Mouse (Mus musculus): ENCODE measurements at regions not wholly inside any gene's neighbourhood (a gene's known extent, or its start where the extent isn't known, plus 50 kb on each side); places are given as distances from the start of the nearest gene placed in this dataset.

GRCm38 (mm10) chr3:37789711-37790110 is 65.4 kb upstream of the Gm5148 start:
- H3K9me3 ChIP-seq: no peaks in the 10 kb centered on the region
- DNase-seq (ENCODE audit: extremely low spot score, low spot score): no peak
- peaks cover 13% of the 10 kb centered on the region; the same call in 1 of the 2 replicates for H3K4me1 ChIP-seq
- no peaks in the 10 kb centered on the region for H3K36me3 ChIP-seq (replicated peaks)
- H3K4me3 ChIP-seq: no peak overlapping the region
- H3K27ac ChIP-seq: no peak overlapping the region
- 72% methylated on average over 7 of the region's 7 CpGs for WGBS
- H3K27me3 ChIP-seq (ENCODE audit: poor library complexity, severe bottlenecking): peaks cover 11% of the 10 kb centered on the region

GRCm38 (mm10) chr3:37789143-37789697 is 64.9 kb upstream of the Gm5148 start:
- Histone ChIP-seq H3K27me3 (ENCODE audit: poor library complexity, severe bottlenecking) (peaks cover 11% of the 10 kb centered on the region), H3K27ac (0 out of 2 replicates have a peak overlapping the region, but pooled peaks have one; percentile 11), H3K9me3 (no peaks in the 10 kb centered on the region), H3K4me3 (no peak overlapping the region), H3K36me3 (replicated peaks) (no peaks in the 10 kb centered on the region), H3K4me1 (peaks cover 13% of the 10 kb centered on the region; the same call in 1 of the 2 replicates)
- DNase-seq (ENCODE audit: extremely low spot score, low spot score): no peak
- 83% methylated on average over 11 of the region's 11 CpGs for WGBS

- H3K9me3 ChIP-seq: no peaks in the 10 kb centered on the region
- WGBS: 83% methylated on average over 9 of the region's 9 CpGs
- peaks cover 11% of the 10 kb centered on the region for H3K27me3 ChIP-seq (ENCODE audit: poor library complexity, severe bottlenecking)
- H3K4me1 ChIP-seq: peaks cover 13% of the 10 kb centered on the region; the same call in 1 of the 2 replicates
- H3K27ac ChIP-seq: peak overlapping the region; percentile 11; the same call in 1 of the 2 replicates
- no peaks in the 10 kb centered on the region for H3K36me3 ChIP-seq (replicated peaks)
- no peak for DNase-seq (ENCODE audit: extremely low spot score, low spot score)
- H3K4me3 ChIP-seq: no peak overlapping the region
Measured at GRCm38 (mm10) chr3:37788366-37788765, 64.1 kb upstream of the Gm5148 start.

- H3K4me1 ChIP-seq: peaks cover 13% of the 10 kb centered on the region; the same call in 1 of the 2 replicates
- DNase-seq (ENCODE audit: extremely low spot score, low spot score): no peak
- no peak overlapping the region for H3K4me3 ChIP-seq
- no peak overlapping the region for H3K27ac ChIP-seq
- peaks cover 11% of the 10 kb centered on the region for H3K27me3 ChIP-seq (ENCODE audit: poor library complexity, severe bottlenecking)
- H3K36me3 ChIP-seq (replicated peaks): no peaks in the 10 kb centered on the region
- 88% methylated on average over 3 of the region's 3 CpGs for WGBS
- H3K9me3 ChIP-seq: no peaks in the 10 kb centered on the region
Measured at GRCm38 (mm10) chr3:37786792-37787191, 62.5 kb upstream of the Gm5148 start.

- no peak for DNase-seq (ENCODE audit: extremely low spot score, low spot score)
- H3K27me3 ChIP-seq (ENCODE audit: poor library complexity, severe bottlenecking): peaks cover 24% of the 10 kb centered on the region
- 89% methylated on average over 2 of the region's 2 CpGs for WGBS
- H3K27ac ChIP-seq: 0 out of 2 replicates have a peak overlapping the region, but pooled peaks have one; percentile 15
- H3K4me3 ChIP-seq: no peak overlapping the region
- no peaks in the 10 kb centered on the region for H3K9me3 ChIP-seq
- H3K36me3 ChIP-seq (replicated peaks): no peaks in the 10 kb centered on the region
- peaks cover 30% of the 10 kb centered on the region for H3K4me1 ChIP-seq
Measured at GRCm38 (mm10) chr3:37781086-37781485, 56.8 kb upstream of the Gm5148 start.

- Histone ChIP-seq H3K4me3 (no peak overlapping the region), H3K27me3 (ENCODE audit: poor library complexity, severe bottlenecking) (peaks cover 30% of the 10 kb centered on the region), H3K9me3 (no peaks in the 10 kb centered on the region), H3K27ac (0 out of 2 replicates have a peak overlapping the region, but pooled peaks have one; percentile 15), H3K36me3 (replicated peaks) (no peaks in the 10 kb centered on the region), H3K4me1 (peaks cover 40% of the 10 kb centered on the region)
- WGBS: 48% methylated on average over 11 of the region's 11 CpGs
- no peak for DNase-seq (ENCODE audit: extremely low spot score, low spot score)
Measured at GRCm38 (mm10) chr3:37779867-37780475, 55.7 kb upstream of the Gm5148 start.

- Histone ChIP-seq H3K4me1 (peaks cover 44% of the 10 kb centered on the region), H3K36me3 (replicated peaks) (no peaks in the 10 kb centered on the region), H3K9me3 (no peaks in the 10 kb centered on the region), H3K27me3 (ENCODE audit: poor library complexity, severe bottlenecking) (peaks cover 46% of the 10 kb centered on the region), H3K27ac (no peak overlapping the region), H3K4me3 (no peak overlapping the region)
- WGBS: 96% methylated on average over 7 of the region's 7 CpGs
- DNase-seq (ENCODE audit: extremely low spot score, low spot score): no peak
Measured at GRCm38 (mm10) chr3:37778386-37778785, 54.1 kb upstream of the Gm5148 start.

GRCm38 (mm10) chr3:37776224-37776623 is 51.9 kb upstream of the Gm5148 start:
- 36% methylated on average over 4 of the region's 4 CpGs for WGBS

More at GRCm38 (mm10) chr3:37776224-37776623, 51.9 kb upstream of the Gm5148 start:
- no peak overlapping the region for H3K4me3 ChIP-seq
- no peak for DNase-seq (ENCODE audit: extremely low spot score, low spot score)
- H3K27me3 ChIP-seq (ENCODE audit: poor library complexity, severe bottlenecking): peaks cover 54% of the 10 kb centered on the region
- no peaks in the 10 kb centered on the region for H3K36me3 ChIP-seq (replicated peaks)
- peaks cover 47% of the 10 kb centered on the region for H3K4me1 ChIP-seq
- H3K9me3 ChIP-seq: no peaks in the 10 kb centered on the region
- no peak overlapping the region for H3K27ac ChIP-seq
